Mouse (Mus musculus): ENCODE results near the gene Stc2.

DNA sequence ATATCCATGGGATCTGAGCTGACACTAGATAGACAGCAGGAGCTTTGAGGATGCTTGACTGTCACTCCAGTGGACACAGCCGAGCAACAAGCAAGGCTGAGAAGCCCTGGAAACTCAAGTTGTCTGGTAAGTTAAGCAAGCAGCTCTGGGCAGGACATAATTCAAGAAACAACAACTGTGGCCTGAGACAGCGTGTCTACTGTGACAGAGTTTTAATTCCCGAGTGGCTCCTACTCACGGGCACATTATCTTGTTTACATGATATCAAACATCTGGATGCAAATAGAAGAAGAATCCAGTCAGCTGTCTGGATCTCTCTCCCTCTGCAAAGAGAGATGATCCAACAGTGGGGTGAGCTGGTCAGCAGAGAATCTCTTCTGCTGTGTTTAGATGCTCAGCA is 19.0 kb upstream of the Stc2 start:
- TF ChIP-seq CTCF (IDR thresholded peaks at IDR 0.05; ENCODE audit: low read depth) (no peak), EP300 (IDR thresholded peaks at IDR 0.05; ENCODE audit: low read depth) (no peak)

All from liver, embryonic 14.5 days (tissue).